Mouse (Mus musculus): ENCODE results near the gene Git1. TPM values are rescaled to one million over a fixed set of nuclear protein-coding genes. Genes with fewer than 3 reads are reported as not detected.

The Git1 gene
- polyA plus RNA-seq, 2 experiments = 17.3 to 57.1 TPM

- Histone ChIP-seq H3K27me3 (ENCODE audit: control insufficient read depth, insufficient read depth, low read length) (no peaks in the 10 kb centered on the region), H3K4me2 (replicated peaks; ENCODE audit: low read depth, low read length, severe bottlenecking) (peak overlapping the region; percentile 95), H3K4me1 (ENCODE audit: control insufficient read depth, insufficient read depth, low read length) (peaks cover 50% of the 10 kb centered on the region), H3K27ac (replicated peaks; ENCODE audit: low read depth, low read length) (peak overlapping the region; percentile 80), H3K9ac (ENCODE audit: low read depth, low read length, severe bottlenecking) (peak overlapping the region; percentile 88), H3K9me3 (ENCODE audit: control insufficient read depth, low read length) (no peaks in the 10 kb centered on the region), H3K4me3 (replicated peaks; ENCODE audit: low read length) (peak overlapping the region; percentile 54), H3K36me3 (ENCODE audit: control insufficient read depth, insufficient read depth, low read length) (0 out of 2 replicates have a peak, but pooled peaks cover 2% of the 10 kb centered on the region)
- WGBS = under 1% methylated on average over 20 of the region's 32 CpGs
- DNase-seq (ENCODE audit: low spot score) (peak; percentile 95), ATAC-seq (ENCODE audit: low FRiP score, low read depth) (peak; percentile 78)
- peak; percentile 65; the same call in 1 of the 2 replicates for TF ChIP-seq POLR2A (IDR thresholded peaks at IDR 0.05; ENCODE audit: borderline replicate concordance, extremely low read depth, insufficient read depth, insufficient read length)
Observed at GRCm38 (mm10) chr11:77492911-77493332, 440 bp upstream of the Git1 start.

GRCm38 (mm10) chr11:77494344-77494676, 948 bp downstream of the Git1 start:
- peak overlapping the region; percentile 88 for H3K9ac ChIP-seq (ENCODE audit: low read depth, low read length, severe bottlenecking)
- DNase-seq (ENCODE audit: low spot score) (no peak), ATAC-seq (ENCODE audit: low FRiP score, low read depth) (no peak)
- H3K4me2 ChIP-seq (replicated peaks; ENCODE audit: low read depth, low read length, severe bottlenecking) = peak overlapping the region; percentile 90
- no peaks in the 10 kb centered on the region for H3K9me3 ChIP-seq (ENCODE audit: control insufficient read depth, low read length)
- no peak for TF ChIP-seq POLR2A (IDR thresholded peaks at IDR 0.05; ENCODE audit: borderline replicate concordance, extremely low read depth, insufficient read depth, insufficient read length)
- peak overlapping the region; percentile 76 for H3K4me3 ChIP-seq (replicated peaks; ENCODE audit: low read length)
- peak overlapping the region; percentile 80; the same call in 1 of the 2 replicates for H3K27ac ChIP-seq (replicated peaks; ENCODE audit: low read depth, low read length)
- peaks cover 5% of the 10 kb centered on the region for H3K36me3 ChIP-seq (ENCODE audit: control insufficient read depth, insufficient read depth, low read length)
- WGBS = 17% methylated on average over 4 of the region's 4 CpGs
- H3K4me1 ChIP-seq (ENCODE audit: control insufficient read depth, insufficient read depth, low read length) = peaks cover 40% of the 10 kb centered on the region
- no peaks in the 10 kb centered on the region for H3K27me3 ChIP-seq (ENCODE audit: control insufficient read depth, insufficient read depth, low read length)

- H3K27me3 ChIP-seq (ENCODE audit: control insufficient read depth, insufficient read depth, low read length) = no peaks in the 10 kb centered on the region
- H3K4me2 ChIP-seq (replicated peaks; ENCODE audit: low read depth, low read length, severe bottlenecking) = peak overlapping the region; percentile 90
- ATAC-seq (ENCODE audit: low FRiP score, low read depth) (no peak), DNase-seq (ENCODE audit: low spot score) (no peak)
- peak overlapping the region; percentile 80; the same call in 1 of the 2 replicates for H3K27ac ChIP-seq (replicated peaks; ENCODE audit: low read depth, low read length)
- H3K36me3 ChIP-seq (ENCODE audit: control insufficient read depth, insufficient read depth, low read length) = peaks cover 10% of the 10 kb centered on the region
- TF ChIP-seq POLR2A (IDR thresholded peaks at IDR 0.05; ENCODE audit: borderline replicate concordance, extremely low read depth, insufficient read depth, insufficient read length) = no peak
- WGBS = 81% methylated on average over 6 of the region's 6 CpGs
- peaks cover 40% of the 10 kb centered on the region for H3K4me1 ChIP-seq (ENCODE audit: control insufficient read depth, insufficient read depth, low read length)
- H3K4me3 ChIP-seq (replicated peaks; ENCODE audit: low read length) = peak overlapping the region; percentile 76
- H3K9ac ChIP-seq (ENCODE audit: low read depth, low read length, severe bottlenecking) = no peak overlapping the region
- no peaks in the 10 kb centered on the region for H3K9me3 ChIP-seq (ENCODE audit: control insufficient read depth, low read length)
Observed at GRCm38 (mm10) chr11:77494782-77495181, 1.4 kb downstream of the Git1 start.

- Histone ChIP-seq H3K4me3 (replicated peaks; ENCODE audit: low read length) (no peak overlapping the region), H3K4me2 (replicated peaks; ENCODE audit: low read depth, low read length, severe bottlenecking) (0 out of 2 replicates have a peak overlapping the region, but pooled peaks have one; percentile 3)
- ATAC-seq (ENCODE audit: low FRiP score, low read depth) = no peak
Observed at GRCm38 (mm10) chr11:77495507-77495906, 2.1 kb downstream of the Git1 start.

DNA sequence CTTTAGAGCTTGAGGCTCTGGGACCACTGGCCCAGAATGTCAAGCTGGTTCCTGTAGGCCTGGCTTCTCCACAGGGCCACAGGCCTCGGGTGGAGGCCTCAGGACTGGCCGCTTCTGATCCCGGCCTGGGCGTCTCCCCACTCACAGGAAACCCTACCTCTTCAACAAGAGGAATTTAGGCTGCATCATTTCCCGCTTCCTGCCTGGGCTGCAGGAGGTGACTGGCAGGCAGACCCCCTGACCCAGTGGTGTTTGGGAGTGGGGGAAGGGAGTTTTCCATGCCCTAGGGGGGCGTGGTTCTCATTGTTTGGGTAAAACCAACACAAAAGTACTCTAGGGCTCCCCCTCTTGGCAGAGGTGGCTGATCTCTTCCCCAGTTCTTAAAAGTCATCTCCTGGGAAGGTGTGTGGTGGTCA, 4.0 kb downstream of the Git1 start:
- H3K36me3 ChIP-seq (ENCODE audit: control insufficient read depth, insufficient read depth, low read length) = peaks cover 31% of the 10 kb centered on the region
- no peak for TF ChIP-seq POLR2A (IDR thresholded peaks at IDR 0.05; ENCODE audit: borderline replicate concordance, extremely low read depth, insufficient read depth, insufficient read length)
- no peak overlapping the region for H3K4me3 ChIP-seq (replicated peaks; ENCODE audit: low read length)
- peaks cover 29% of the 10 kb centered on the region for H3K4me1 ChIP-seq (ENCODE audit: control insufficient read depth, insufficient read depth, low read length)
- ATAC-seq (ENCODE audit: low FRiP score, low read depth) (no peak), DNase-seq (ENCODE audit: low spot score) (peak; percentile 66)
- WGBS = 17% methylated on average over 6 of the region's 6 CpGs
- H3K27me3 ChIP-seq (ENCODE audit: control insufficient read depth, insufficient read depth, low read length) = no peaks in the 10 kb centered on the region
- no peaks in the 10 kb centered on the region for H3K9me3 ChIP-seq (ENCODE audit: control insufficient read depth, low read length)
- H3K4me2 ChIP-seq (replicated peaks; ENCODE audit: low read depth, low read length, severe bottlenecking) = no peak overlapping the region
- peak overlapping the region; percentile 63; the same call in 1 of the 2 replicates for H3K27ac ChIP-seq (replicated peaks; ENCODE audit: low read depth, low read length)
- H3K9ac ChIP-seq (ENCODE audit: low read depth, low read length, severe bottlenecking) = no peak overlapping the region

More at GRCm38 (mm10) chr11:77495507-77495906, 2.1 kb downstream of the Git1 start:
- H3K36me3 ChIP-seq (ENCODE audit: control insufficient read depth, insufficient read depth, low read length) = peaks cover 17% of the 10 kb centered on the region
- H3K9ac ChIP-seq (ENCODE audit: low read depth, low read length, severe bottlenecking) = no peak overlapping the region
- H3K27me3 ChIP-seq (ENCODE audit: control insufficient read depth, insufficient read depth, low read length) = no peaks in the 10 kb centered on the region
- H3K27ac ChIP-seq (replicated peaks; ENCODE audit: low read depth, low read length) = no peak overlapping the region
- no peak for TF ChIP-seq POLR2A (IDR thresholded peaks at IDR 0.05; ENCODE audit: borderline replicate concordance, extremely low read depth, insufficient read depth, insufficient read length)
- H3K9me3 ChIP-seq (ENCODE audit: control insufficient read depth, low read length) = no peaks in the 10 kb centered on the region
- peaks cover 36% of the 10 kb centered on the region for H3K4me1 ChIP-seq (ENCODE audit: control insufficient read depth, insufficient read depth, low read length)
- DNase-seq (ENCODE audit: low spot score) = no peak

Measured in limb, embryonic 14.5 days (tissue).